Mouse (Mus musculus) lung, adult 18-20 months (tissue): Measurements from ENCODE around the gene Rora.

ENCODE experiments used
- DNase-seq, 2 experiments: peaks; one replicate each; pipeline ENCODE4 v3.0.0; 2022; ENCODE audit warnings: mixed read lengths in 2 of 2

Rora gene

DNA sequence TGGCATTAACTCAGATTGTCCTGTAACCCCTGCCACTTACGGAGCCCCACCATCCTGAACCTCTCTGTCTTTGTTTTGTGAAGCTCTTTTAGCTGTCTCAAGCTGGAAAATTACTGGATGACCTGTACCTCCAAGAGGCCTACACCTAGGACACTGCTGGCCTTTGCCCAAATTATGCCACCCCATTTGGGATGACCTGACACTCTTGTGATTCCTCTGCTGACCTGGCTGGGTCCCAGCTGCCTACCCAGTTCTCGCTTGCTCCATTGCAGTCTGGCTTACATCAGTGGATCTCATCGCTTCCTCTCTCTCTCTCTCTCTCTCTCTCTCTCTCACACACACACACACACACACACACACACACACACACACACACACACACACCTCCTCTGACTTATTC lies 596.0 kb downstream of the Rora start:
- DNase-seq: no peak

DNA sequence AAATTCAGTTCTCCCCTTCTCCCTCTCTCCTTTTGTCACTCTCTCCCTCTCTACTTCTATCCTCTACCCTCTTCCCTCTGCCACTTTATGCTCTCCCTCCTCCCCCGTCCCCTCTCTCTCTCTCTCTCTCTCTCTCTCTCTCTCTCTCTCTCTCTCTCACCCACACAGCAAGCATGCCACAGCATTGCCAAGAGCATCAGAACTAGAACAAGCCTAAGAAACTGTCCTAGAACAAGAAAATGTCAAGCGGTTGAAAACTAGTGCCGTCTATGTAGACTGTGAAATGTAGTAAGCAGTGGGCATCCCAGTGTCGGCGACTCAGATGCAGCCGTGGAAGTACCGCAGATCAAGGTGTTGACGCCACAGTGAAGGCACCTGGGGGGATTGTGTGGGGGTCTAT lies 596.7 kb downstream of the Rora start:
- no peak for DNase-seq

DNA sequence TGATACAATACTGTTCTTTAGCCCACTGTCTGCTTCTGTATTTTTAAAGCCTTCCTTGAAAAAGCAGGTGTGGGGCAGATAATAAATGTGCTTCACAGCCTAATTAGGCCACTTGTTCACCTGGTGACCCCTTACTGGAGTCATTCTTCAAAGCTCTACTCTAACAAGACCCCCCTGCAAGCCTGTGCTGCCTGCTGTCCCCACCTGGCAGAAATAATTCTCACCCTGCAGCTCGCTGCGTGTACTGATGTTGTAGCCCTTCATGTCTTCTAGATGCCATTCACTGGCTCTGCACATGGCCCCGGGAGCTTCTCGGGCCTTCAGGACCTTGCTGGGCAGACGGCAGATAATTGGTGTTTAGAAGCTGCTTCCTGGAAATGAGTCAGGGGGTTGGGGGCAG lies 604.9 kb downstream of the Rora start:
- no peak for DNase-seq

DNA sequence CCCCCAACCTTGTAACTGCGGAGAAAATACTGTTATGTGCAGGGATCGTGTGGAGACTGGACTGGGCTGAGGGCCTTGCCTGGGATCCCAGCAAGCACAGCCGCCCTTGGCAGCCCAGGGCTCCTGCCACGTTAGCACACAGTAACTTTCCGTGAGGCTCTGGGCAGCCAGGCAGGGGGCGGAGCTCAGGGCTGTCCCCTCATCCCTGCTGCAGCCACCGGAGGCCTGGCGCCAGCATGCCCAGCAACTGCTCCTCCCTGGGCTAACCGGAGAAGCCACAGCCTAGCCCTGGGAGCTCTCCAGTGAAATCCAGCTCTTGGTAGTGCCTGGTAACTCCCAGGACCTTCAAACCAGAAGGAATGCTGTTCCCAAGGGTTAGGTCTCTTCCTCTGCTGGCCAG lies 605.8 kb downstream of the Rora start:
- DNase-seq: peak; percentile 58 to 65

DNA sequence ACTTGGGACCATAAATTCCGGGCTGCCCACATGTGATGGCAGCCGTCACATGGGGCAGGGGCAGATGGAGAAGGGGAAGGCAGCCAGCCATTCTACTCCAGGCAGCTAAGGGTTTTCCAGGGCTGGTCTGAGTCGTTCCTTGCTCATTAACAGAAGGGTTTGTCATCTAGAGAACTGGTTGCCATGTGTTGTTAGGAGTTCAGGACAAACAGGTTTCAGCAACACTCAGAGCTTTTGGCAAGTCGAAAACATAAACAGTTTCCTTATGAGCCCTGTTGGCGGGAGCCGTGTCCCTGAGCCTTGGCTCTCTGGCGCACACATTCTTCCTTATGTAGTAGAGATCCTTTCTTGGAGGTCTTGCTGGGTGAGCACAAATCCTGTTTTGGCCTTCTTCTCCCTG lies 611.6 kb downstream of the Rora start:
- peak in 1 of 2 experiments; percentile 26 for DNase-seq

DNA sequence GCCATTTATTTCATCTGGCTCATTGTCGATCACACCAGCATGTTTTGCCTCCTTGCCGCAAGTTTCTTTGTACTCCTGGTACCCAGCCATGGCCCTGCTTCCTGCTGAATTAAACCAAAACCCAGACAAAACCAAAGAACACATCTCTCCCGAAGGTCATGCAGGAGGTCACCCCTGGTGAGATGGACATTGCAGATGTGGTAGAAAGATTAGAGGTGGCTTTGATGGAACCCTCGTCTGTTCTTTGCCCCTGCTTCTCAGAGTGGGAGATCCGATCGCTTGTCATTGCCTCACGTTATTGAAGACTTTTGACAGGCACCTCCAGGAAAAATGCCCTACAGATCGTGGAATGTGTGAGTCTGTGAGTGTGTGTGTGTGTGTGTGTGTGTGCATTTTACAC lies 616.8 kb downstream of the Rora start:
- DNase-seq: no peak

DNA sequence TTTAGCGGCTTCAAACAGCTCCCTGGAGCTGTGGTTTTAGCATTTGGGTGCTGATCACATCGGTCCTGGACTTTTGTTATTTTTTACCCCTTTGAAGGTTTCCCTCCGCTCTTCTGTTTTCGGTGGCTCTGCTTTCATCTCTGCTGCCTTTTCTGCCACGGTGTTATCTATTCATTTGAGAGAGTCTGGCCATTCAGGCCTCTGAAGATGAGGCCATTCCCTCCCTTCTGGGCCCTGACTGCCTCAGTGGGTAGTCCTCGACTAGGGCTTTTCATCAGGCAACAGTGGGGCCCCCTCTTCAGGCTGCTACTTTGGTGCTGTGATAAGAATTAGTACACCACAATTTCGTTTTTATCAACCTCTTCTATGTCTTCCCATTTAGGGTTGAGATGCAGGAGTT lies 617.3 kb downstream of the Rora start:
- no peak for DNase-seq

DNA sequence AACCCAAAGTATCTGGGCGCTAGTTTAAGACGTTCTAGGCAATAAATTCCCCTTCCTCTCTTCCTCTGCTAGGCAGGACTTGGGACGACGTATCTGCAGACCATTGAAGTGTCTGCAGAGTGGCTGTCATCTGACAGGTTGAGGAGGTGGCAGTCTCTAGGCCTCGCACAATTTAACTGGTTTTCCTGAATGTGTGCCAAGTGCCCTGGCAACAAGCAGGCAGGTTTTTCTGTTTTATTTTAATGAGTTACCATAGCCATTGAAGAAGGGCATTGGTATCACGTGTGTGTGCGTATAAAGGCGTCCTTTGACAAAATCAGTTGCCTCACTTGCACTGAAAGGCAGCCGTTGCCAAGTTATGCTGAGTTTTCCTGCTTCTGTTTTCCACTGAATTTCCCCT lies 619.3 kb downstream of the Rora start:
- no peak for DNase-seq

DNA sequence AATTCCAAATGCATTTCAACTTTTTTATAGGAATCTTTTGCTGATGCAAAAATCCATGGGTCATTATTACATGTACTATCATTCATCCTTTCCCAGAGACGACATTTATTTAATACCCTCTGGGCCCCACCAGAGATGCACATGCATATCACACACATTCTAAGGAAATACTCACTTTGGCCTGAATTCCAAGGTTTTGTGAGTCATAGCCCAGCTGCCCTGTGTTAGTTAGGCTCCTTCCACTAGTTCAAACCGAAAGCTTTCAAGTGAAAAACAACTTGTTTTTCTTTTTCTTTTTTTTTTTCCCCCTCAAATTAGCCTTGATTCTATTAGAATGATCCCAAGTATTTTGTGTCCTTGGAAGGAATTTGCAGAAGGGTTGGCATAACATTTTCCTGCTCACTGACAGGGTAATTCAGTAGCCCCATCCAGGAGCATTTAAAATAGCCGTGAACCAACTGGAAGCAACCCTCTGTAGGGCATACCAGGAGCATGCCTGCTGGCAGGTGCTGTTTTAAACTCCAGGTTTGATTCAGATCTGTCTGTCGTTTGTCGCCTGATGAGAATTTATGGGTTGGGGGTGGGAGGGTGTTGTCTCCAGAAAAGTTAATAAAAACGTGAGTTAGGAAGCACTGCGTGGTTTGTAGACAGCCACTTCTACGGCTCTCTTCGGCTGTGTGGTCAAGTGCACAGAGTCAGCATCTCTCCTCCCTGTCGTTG lies 621.3 kb downstream of the Rora start:
- no peak for DNase-seq

DNA sequence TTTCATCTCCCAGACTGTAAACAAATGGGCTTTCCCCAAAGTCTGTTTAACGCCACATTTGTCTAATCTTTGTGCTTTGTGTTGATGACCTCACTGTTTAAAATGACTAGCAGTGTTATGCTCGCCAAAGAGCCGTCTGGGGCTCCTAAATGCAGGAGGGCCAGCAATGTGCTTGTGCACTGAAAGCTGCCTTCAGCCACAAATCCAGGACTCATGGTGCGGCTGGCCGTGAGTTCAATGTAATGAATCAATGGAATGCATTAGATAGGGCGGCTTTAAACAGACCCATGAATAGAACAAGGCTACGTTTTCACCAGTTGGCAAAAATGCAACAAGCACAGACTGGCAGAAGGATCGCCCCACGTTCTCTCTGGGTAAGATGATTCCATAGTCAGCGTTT lies 623.7 kb downstream of the Rora start:
- no peak for DNase-seq

DNA sequence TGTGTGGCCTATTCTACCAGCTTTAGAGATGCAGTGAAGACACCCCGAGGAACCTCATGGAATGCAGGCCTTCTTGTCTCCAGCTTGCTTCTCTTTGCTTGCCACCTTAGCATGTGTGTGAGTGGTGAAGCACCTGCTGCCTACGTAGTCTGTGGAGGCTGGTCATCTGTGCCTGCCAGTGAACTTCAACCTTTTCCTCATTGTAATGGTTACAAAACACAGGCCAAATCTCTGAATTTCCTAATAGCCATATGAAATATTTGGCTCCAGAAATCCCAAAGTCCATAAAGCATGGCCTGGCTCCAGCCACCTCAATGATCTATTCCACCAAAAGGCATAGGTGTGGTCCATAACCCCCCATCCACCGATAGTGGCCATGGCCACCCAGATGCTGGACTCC lies 631.4 kb downstream of the Rora start:
- no peak for DNase-seq

DNA sequence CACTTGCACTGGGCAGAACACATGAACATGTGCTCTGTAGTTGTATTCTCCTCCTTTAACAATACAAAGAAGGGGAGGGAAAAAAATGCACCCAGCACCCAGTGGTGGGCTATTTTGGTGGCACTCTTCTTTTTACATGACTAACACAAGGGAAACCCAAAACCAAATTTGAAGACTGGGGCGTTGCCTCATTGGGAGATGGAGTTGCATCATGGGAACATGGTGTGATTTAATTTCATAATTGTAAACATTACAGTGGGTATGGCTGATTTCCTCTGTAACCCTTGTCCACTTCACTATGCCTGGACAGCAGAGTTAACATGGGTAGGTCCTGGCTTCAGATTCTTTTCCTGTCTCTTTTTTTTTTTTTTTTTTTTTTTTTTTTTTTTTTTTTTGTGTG lies 634.5 kb downstream of the Rora start:
- peak; percentile 49 to 63 for DNase-seq

DNA sequence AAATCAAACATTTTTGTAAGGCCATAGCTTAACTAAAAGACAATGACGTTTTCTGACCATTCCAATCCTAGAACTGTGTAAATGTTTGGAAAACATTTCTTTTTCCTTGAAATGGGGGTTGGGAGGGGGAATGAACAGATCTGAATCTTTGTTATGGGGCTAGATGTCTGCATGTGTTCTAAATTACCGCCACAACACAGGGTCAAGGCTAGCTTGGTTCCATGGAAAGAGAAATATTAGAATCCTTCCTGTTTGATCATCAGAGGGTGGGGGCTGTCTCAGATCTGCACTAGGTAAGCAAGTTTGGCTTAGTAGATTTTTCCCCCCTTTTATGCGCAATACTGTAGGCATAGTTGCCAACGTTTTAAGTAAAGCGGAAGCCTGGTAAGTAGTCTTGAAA lies 635.0 kb downstream of the Rora start:
- no peak for DNase-seq

DNA sequence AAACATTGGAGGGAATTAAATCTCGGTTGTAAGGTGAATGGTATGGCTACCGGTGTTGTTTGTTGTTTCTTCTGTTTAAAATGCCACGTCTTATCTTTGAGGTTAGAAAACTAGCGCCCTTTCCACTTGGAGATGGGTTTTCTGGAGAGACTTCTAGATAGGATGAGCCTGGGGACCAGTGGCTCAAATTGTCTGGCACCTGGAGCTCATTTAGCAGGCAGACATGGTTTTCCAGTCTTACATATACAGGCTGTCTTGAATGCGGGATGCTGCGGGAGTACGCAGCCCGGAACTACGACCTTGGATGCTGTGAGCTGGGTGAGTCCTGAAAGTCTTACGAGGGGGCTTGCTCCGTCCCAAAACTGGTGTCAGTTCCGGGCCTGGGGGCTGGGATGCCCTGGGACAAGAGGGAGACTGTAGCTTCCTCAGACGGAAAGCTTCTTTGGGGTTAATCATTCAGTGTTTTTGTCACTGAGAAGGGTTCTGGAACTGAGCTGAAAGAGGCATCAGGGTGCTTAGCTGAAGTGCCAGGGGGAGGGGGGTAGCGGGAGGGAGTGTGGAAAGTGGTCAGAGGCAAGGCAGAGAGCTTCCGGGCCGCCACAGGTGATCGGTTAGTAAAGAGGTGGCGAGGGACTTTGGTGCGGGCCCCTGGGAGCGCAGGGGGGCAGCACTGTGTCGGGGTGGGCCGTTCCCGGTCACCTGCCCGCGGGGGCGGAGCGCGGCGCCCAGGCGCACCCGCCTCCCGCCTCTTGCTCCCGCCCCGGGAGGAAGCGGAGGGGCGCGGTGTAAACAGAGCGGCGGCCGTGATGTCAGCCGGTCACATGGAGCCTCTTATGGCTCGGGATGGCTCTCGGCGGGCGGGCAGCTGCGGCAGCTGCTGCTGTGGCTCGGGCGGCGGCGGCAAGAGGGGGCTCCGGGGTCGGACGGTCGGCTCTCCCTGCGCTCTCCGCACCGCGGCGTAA lies 635.8 kb downstream of the Rora start:
- peak; percentile 94 to 95 for DNase-seq

DNA sequence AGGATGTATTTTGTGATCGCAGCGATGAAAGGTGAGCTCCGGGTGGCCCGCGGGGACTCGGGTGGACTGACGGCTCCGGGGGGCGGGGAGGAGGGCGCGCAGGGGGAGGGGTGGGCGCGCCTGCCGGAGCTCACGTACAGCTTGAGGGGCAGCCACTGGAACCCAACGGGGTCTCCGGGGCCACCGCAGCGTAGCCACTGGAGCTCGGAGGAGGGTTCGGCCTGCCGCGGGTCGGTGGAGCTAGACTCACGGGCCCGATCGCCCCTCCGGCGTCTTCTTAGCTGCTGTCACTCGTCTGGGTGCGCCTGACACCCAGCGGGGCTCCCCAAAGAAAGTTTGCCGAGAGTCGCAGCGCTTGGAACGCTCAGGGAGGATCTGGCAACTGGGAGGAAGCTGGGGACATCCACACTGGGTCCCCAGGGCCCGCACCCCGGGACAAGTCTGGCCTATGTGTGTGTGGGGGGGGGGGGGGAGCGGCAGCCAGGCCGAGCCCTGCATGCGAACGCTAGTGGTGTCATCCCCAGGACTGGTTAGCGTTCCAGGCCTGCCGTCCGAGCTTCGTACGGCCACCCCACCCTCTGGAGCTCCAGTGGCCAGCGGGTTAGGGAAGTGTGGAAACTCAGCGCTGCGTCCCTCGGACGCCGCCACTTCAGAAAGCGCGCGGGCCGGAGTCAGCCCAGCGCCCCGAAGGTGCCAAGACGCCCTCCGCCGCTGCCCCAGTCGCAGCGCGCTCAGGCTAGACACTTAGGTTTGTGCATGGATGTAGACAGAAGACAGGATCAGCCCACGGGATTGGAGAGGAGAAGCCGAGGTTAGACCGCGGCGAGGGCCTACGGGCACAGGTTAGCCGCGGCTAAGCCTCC lies 636.7 kb downstream of the Rora start:
- DNase-seq: peak; percentile 39 to 42

DNA sequence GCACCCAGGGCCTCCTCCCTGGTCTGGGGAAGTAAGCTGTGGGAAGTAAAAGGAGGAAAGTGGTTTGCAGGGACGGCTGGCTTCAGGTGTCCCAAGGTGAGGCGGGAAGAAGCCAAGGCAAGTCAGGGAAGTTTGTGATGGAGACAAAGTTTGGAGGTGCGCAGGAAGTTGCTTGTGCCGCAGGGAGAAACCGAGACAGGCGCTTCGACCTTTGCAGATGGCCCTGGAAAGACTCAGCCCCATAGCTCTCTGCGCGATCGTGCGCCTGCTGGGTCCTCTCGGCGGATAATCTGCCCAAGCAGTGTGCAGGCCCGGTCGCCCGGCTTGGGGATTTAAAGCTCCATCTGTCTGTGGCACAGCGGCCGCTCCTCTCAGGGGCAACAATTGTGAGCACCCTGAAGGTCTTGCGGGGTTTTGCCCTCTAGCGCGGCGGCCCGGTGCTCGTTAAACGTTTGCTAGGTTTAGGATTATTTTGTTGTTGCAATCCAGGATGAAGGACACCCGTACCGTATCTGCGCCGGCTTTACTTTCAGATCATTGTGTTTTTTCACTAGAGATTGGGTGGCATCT lies 637.4 kb downstream of the Rora start:
- DNase-seq: peak in 1 of 2 experiments; percentile 28

DNA sequence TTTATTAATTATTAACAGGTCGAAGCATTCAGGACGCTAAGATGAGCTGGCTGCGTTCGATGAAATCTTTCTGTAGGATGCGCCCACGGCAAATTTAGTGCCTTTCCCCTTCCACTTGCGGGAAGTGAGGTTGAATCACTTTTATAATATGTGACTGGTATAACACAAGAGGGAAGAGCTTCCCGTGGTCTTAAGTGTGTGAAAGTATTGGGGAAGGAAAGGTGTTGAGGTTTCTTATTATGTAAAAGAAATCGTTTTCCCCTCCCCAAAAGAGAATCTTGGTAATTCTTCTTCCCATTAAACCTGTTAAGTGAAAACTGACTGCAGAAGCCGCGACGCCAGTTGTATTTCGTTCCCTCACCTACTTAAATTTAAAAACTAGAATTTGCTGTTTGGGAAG lies 637.9 kb downstream of the Rora start:
- no peak for DNase-seq

DNA sequence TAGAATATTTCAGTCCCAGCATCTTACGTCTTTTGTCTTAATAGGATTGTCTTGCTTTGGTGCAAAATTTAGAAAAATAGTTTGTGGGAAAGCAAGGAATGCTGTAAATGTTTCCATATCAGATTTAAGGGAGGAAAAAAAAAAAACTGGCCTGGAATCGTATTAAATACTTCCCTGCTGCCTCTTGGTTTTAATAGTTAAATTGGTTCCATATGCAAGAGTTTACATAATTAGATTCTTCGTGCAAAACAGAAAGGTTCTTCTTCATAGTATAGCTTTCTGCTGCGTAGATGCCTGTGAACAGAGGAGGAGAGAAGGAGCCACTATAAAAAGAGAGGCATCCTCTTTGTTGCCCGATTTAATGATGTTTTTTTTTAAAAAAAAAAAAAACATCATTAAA lies 638.8 kb downstream of the Rora start:
- no peak for DNase-seq

DNA sequence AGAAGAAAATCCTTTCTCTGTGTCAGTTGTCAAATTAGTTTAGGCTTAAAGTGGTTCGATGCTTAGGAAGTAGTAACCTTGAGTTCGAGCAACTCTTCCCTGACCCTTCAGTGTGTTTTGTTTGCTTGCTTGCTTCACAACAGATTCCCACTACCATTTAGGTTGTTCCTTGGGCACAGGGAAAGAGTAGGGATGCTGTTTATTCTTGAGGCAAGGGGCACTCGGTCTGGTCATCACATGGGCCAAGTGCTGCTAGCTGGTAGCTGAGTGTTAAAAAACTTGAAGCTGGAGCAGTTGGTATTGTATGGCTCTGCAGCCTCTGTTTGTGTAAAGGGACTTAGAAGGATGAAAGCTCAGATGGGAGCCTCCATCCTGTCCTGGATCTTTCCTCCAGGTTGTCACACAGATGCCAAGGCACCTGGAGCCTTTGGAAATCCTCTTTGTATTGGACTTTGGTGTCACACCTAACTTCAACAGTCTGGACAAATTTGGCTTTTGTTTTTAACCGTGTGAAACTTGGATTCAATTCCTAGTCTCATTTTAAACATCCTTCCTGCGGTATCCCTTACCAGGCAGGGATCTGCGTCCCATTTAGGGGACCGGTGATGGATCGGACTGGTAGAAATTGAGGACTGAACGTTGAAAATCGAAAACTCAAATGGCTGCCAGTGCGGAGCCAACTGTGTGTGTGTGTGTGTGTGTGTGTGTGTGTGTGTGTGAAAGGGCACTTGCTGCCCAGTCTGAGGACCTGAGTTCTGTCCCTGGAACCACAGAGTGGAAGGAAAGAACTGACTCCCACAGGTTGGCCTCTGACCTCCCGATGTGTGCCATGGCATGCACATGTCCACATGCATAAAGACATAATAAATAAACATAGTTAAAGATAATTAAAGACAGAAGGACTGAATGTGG lies 639.4 kb downstream of the Rora start:
- no peak for DNase-seq

DNA sequence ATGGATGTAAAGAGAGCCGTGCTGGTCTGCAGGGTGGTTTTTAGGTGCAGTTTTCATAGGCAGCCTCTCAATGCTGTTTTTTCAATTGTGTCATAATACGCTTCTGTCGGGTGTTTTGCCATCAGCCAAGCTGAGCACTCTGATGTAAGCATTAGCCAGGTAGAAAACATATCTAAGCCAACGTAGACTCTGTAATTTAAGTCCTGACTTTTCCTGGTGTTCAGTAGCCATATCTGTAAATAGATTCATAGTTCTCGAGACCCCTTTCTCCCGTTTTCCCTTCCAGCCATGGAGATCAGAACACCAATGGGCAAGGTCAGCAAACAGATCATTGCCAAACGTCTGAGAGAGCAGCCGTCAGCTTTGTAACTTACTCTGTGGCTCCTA lies 640.1 kb downstream of the Rora start:
- DNase-seq: no peak

DNA sequence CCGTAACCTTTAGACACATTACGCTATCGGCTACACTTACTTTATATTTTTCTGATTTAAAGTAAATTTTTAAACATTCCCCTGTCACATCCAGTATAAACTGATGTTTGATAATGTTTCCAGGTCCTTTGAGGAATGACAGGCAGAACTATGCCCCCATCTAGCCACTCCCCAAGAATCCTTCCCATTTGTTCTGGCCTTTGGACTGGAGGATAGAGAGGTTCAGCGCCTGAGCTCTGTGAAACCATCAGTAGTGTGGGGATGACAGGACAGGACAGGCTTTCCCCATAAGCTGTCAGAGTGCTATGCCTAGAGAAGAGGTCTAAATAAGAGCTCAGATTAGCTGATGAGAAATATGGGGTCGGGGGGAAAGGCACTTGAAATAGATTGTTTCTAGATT lies 640.8 kb downstream of the Rora start:
- DNase-seq: no peak

DNA sequence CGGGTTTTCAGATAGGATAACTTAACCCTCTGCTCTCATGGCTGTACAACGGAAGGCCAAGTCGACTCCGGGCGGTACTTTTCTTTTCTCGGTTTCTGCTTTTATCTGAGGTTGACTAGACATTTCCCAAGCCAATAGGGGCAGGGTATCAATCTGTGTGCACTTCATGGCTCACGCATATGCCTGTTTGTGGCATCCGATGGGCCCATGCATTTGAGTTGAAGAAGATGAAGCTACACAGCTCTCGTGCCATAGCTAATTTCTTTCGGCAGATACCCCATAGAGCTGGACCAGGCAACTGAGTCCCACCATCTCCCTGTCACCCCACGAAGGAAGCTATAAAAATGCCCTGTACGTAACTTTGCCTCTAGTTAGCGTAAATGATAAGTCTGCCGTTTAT lies 641.3 kb downstream of the Rora start:
- DNase-seq: no peak
